Mouse (Mus musculus): Measurements from ENCODE around the gene Wfikkn2.

The Wfikkn2 gene

DNA sequence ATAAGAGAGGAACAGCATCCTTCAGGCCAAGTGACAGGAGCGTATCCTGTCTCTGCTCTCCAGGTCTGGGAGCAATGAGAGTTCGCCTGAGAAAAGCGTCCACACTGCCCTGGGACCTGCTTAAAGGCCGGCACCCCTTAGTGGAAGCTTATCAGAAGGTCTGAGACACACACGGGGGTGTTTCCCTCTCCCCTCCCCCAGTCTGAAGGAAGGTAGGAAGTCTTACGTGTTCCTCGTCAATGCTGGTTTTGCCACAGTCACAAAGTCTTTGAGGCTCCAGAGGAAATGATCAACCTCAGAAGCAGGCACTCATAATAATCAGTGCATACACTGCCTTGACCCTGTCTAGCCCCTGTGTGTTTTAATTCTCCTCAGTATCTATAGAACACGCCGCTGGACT is 22.3 kb downstream of the Wfikkn2 start:
- DNase-seq (ENCODE audit: extremely low spot score) = no peak

DNA sequence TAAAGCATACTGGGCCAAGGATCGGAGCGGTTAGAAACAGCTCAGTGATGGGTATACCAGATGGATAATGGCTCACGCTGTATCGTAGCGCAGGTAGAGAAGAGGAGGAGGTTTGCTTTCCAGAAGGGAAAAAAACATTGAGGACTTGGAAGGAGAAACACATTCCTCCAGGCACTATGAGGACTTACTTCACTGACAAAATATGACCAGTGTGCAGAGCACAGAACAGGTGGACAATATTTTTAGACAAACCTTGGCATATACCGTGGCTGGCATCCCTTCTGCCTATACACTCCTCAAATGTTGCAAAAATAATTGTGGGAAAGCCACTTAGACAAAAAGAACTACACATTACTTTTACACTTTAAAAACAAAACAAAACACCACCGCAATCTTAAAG is 24.5 kb downstream of the Wfikkn2 start:
- no peak for DNase-seq (ENCODE audit: extremely low spot score)

DNA sequence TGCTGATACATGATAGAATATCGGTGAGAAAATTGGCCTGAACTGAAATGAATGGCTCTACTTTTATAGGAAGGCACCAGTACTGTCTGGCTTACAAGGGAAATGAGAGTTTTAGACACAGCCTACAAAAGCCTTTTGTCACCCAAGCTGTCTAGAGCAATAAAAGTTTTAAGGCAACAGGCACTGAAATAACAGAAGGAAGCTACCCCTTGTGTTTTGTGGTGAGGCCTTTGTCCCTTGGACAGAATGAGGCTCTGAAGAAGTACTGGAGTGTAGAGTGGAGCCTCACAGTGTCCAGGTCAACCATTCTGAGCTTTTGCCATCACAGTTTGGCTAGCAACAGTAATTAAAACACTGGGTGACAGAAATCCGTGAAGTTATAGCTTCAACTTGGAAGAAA is 29.6 kb downstream of the Wfikkn2 start:
- no peak for DNase-seq (ENCODE audit: extremely low spot score)

DNA sequence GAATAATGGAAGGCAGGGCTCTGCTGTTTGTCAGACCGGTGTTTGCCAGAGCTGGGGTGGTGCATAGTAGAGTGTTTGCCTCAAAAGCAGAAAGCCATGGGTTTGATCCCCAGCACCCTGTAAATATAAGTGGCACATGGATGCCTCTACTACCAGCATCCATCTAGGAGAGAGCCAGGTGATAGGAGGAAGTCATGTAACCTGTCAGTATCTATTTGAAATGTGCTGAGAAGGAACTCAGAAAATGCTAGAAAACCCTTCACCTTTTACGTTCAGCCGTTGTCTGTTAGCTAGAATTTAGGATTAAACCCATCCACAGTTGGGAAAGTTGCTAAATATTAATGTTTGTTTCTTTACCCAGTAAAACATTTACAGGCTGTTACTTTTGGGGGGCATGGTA is 30.2 kb downstream of the Wfikkn2 start:
- DNase-seq (ENCODE audit: extremely low spot score) = no peak

DNA sequence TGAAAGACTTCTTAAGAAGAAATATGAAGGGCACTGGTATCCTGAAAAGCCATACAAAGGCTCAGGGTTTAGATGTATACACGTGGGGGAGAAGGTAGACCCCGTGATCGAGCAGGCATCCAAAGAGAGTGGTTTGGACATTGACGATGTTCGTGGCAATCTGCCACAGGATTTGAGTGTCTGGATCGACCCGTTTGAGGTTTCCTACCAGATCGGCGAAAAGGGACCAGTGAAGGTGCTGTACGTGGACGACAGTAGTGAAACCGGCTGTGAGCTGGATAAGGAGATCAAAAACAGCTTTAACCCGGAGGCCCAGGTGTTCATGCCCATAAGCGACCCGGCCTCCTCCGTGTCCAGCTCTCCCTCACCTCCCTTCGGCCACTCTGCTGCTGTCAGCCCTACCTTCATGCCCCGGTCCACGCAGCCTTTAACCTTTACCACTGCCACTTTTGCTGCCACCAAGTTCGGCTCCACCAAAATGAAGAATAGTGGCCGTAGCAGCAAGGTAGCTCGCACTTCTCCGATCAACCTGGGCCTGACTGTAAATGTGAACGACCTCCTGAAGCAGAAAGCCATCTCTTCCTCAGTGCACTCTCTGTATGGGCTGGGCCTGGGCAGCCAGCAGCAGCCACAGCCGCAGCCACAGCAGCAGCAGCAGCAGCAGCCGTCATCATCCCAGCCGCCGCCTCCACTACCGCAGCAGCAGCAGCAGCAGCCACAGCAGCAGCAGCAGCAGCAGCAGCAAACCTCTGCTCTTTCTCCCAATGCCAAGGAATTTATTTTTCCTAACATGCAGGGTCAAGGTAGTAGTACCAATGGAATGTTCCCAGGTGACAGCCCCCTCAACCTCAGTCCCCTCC is 31.8 kb downstream of the Wfikkn2 start:
- no peak for DNase-seq (ENCODE audit: extremely low spot score)

DNA sequence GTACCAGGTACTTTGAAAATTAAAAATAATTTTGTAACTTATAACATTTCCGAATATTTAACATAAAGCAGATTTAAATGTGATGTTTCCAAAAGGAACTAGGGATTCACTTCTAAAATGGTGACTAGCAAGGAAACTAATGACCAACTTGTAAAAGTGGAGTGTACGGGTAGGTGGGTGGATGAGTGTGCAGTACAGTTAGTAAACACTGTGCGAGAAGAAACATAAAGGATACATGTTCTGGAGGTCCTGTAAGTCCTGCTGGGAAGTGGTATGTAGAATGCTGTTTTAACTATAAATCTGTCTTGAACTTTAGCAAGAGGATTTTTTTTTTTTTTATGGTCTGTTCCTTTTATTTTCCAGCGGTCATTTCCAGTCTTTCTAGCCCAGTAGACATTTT is 32.8 kb downstream of the Wfikkn2 start:
- no peak for DNase-seq (ENCODE audit: extremely low spot score)

DNA sequence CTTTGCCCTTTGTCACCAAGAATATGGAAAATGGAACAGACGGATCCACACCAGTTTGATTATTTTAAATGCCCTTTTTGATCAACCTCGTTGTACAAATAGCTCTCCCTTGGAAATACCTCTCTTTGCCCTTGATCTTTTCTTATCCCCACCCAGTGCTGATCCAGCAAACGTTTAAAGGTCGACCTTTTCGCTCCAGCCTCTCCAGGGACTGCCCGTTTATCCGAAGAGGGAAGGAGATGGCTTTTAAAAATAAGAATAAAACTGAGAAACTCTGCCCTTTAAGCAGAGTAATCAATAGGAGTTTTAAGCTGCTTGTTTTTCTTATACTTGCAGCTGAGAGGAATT is 33.3 kb downstream of the Wfikkn2 start:
- no peak for DNase-seq (ENCODE audit: extremely low spot score)

DNA sequence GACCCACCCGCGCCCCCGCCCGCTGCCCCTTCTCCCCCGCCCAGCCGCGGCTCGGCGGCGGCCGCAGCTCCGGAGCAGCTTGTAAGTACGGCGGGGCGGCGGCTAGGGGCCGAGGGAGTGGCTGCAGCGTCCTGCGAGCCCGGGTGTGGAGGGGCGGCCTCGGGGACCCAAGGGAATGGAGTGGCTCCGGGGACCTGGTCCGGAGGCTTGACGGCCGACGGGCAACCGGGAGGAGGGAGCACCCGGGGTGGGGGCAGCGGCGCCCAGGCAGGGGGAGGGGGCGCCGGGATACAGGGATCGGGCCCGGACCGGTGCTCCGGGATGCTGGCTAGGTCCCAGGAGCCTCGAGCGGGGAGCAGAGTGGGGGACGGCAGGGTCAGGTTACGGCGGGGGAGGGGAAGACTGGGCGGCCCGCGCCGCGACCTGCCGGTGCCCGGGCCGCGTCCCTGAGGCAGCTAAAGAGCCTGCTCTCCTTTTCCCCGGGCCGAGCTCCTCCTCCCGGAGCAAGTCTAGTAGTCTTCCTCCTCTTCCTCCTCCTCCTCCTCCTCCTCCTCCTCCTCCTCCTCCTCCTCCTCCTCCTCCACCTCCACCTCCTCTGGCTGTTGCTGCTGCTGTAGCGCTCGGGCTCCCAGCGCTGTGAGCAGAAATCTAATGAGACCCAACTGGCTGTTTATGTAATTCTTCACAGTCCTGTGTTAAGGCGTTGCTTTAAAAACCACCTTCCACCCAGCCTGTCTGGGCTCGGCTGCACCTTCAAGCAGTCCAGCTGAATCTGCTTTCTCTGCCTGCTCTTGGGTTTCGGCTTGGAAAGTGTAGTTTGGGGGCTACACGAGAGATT is 33.9 kb downstream of the Wfikkn2 start:
- peak; percentile 89 for DNase-seq (ENCODE audit: extremely low spot score)

DNA sequence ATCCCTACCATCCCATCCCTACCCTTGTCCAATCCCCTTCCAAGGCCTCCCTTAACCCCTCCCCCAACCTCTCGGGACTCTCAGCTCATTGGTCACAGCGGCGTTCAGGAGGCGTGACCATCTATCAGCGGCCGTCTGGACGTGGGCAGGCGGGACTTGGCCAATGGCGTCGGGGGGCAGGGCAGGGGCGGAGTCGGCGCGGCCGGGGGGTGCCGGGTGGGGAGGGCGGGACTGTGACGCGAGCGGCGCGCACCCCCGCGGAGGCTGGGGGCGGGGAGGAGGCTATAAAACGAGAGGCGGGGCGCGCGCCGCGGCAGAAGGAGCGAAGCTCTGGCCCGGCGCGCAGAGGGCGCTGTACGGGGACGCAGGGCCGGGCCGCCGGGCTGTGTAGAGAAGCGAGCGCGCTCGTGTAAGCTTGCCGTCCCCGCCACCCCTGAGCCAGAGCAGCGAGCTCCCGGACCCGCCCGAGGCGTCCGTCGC is 34.6 kb downstream of the Wfikkn2 start, which contains the start of gene Tob1:
TSS of gene Tob1 (plus strand) at position 331 of the 480 bp plus-strand sequence.
- DNase-seq (ENCODE audit: extremely low spot score) = peak; percentile 99

DNA sequence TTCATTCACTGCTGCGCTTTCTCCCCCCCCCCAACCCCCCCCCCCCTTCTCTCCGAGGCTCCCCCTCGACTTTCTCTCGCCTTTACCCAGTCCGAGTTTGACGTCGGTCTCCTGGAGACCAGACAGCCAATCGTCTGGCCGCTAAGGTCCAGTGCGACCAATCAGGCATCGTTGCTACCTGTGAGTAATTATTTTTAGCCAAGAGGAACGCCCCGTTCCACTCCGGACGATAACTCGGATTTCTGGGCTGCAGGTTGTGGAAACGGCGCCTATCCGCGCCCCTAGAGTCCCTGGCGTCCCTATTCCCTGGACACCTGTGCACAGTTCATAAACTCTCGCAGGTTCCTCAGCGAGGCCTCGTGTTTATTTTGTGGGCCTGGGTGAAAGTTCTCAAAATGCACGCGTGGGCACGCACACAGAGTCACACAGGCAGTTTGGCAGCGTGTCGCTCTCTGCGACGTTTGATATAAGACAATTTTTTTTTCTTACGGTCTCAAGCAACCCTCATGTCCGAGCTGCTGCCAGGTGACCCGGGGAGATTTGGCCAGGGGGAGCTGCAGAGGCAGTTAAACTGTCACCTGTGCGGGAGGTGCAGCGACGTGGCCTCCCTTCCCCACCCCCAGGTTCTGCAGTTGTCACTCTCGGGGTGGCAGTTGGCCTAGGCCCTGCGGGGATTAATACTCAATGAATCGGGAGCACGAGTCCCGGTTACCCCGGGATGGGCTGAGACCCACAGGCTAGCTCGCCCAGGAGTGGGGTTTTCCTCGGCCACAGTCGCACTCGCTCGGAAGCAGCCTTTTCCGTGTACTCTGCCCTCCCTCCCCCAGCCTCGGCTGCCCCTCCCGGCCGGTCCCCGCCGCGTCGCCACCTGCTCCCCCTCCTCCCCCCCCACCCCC is 35.4 kb downstream of the Wfikkn2 start:
- peak; percentile 86 for DNase-seq (ENCODE audit: extremely low spot score)

DNA sequence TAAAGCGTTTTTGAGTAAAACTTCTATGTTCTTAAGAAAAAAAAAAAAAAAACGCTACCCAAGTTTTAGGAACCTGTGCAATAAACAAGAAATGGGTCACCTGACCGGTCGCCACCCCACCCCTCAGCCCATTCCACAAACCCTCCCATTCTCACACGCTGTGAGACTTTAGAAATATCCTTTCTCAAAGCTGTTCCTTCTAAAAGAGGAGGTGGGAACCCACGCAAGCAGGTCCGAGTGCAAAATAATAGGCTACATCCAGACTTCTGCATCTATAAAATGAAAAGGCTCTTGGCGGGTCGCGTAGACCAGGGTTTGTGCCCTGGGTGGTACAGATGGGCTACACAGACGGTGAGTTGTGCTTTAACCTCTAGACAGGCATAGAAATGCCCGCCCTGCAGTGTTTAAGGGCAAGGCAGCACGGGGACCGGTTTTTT is 36.1 kb downstream of the Wfikkn2 start:
- DNase-seq (ENCODE audit: extremely low spot score) = no peak

DNA sequence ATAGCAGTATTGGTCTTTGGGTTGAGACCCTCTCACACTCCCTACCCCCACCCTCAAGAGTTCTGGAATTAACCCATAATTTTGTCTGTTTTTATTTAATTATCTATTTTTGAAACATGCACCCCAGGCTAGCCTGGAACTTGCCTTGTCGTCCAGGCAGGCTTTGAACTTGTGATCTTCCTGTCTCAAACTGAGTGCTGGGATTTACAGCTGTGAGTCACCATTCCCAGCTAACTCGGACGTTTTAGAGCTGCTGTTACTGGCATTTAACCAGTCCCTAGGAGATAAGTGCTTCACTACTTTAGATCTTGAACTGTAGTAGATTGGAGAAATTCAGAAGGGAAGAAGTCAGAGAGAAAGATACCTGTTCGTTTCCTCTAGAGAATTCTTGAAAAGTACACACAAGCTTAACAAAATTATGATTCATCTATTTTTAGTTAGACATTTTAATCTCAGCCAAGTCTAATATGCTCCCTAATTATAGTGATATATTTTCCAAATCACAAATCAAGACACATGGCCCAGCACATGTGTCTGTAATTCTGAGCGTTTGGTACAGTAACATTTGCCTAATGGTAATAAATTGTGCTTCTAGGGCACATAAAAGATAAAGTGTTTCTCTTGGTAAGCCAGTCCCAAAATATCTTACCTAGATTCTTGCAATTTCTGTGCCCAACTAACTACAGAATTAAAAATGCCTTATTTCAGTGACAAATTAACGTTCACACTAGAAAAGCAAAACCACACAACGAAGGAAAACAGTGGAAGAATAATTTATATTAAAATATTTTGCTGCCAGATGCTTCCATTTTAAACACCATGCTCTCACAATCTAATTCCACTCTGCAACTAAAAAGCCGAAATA is 36.8 kb downstream of the Wfikkn2 start:
- DNase-seq (ENCODE audit: extremely low spot score) = no peak

DNA sequence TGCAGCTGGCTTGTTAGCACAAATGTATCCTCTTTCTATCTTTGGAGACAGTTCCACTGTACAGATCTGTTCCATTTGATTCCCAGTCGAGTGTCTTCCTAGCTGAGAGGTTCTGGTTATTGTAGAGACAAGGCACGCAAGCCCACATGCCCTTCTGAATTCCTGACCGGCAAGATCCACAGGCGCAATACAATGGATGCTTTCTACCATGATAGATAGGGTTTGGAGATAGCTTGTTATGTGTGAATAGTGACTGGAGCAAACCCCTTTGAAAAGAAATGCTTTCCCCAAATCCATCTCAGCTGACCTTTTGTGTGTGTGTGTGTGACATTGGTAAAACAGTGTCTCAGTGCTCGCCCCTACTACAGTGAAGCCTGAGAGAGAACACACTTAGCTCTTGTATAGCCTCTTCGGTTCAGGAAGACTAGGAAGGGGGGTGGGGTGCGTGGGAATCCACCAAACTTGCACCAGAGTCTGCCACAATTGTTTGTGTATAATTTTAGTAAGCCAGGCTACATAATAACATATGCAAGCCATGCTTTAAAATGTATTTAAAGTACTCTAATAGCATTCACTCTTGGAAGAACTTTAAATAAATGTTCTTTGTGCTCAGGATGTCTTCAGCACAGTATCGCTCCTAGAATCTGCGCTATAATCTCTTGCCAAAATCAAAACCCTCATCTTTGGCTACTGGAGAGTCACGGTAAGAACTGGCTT is 39.2 kb downstream of the Wfikkn2 start:
- no peak for DNase-seq (ENCODE audit: extremely low spot score)

DNA sequence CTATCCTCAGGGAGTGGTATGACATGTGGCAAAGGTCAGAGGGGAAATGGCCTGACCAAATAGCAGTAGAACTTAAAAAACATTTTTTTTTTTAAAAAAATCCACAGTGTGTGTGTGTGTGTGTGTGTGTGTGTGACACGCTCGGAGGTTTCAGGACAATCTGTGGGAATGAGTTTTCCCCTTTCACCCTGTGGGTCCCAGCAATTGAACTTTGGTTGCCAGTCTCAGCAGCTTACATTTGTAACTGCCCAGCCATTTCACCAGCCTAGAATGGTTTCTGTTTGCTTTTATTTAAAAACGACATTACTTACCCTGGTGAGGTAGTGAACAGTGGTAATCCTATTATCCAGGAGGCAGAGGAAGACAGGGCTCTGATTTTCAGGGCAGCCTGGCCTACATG is 42.7 kb downstream of the Wfikkn2 start:
- no peak for DNase-seq (ENCODE audit: extremely low spot score)

DNA sequence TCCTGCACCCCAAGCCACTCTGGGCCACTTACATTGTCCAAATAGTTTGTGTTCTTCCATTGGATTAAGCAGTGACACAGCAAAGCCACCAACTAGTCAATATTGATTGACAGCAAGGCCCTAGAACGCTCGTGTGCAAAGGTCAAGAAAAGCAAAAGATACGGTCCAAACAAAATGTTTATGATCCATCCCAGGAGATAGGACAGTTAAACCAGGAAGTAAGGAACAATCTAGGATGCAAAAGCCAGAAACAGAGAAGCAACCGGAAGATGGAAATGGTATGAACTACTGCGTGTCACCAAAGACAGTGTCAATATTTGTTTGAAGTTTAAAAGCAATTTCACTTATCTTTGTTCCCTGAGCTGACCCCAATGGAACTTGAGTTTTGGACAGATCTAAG is 43.7 kb downstream of the Wfikkn2 start:
- no peak for DNase-seq (ENCODE audit: extremely low spot score)

DNA sequence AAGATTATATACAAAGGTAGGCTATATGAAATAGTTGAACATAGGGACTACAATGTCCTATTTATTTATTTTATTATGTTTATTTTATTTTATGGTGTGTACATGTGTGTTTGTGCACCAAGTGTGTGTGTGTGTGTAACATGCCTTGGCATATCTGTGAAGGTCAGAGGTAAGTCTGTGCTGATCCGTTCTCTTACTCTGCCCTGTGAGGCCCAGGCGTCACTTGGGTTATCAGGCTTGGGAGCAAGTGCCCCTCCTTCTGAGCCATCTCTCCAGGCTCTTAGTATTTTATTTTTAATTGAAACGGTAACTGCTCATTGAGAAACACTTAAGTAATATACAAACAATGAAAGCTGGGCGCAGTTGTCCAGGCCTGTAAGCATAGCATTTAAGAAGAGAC is 45.4 kb downstream of the Wfikkn2 start:
- DNase-seq (ENCODE audit: extremely low spot score) = no peak

DNA sequence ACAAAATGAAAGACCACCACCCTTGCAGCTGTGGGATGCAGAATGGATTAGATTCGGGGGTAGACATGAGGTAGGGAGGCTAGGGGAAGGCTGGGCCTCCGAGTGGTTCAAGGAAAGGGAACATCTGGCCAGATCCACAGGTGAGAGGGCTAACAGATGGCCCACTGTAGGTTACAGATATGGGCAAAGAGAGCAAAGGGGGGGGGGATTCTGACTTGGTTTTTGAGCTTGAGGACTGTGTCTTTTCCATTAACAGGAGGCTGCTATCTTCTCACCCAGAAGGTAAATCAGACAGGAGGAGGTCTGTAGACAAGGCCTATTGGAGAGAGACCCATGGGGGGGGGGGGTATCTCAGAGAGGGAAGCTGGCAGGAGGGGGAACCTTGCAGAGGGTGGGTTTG is 46.0 kb downstream of the Wfikkn2 start:
- DNase-seq (ENCODE audit: extremely low spot score) = no peak

DNA sequence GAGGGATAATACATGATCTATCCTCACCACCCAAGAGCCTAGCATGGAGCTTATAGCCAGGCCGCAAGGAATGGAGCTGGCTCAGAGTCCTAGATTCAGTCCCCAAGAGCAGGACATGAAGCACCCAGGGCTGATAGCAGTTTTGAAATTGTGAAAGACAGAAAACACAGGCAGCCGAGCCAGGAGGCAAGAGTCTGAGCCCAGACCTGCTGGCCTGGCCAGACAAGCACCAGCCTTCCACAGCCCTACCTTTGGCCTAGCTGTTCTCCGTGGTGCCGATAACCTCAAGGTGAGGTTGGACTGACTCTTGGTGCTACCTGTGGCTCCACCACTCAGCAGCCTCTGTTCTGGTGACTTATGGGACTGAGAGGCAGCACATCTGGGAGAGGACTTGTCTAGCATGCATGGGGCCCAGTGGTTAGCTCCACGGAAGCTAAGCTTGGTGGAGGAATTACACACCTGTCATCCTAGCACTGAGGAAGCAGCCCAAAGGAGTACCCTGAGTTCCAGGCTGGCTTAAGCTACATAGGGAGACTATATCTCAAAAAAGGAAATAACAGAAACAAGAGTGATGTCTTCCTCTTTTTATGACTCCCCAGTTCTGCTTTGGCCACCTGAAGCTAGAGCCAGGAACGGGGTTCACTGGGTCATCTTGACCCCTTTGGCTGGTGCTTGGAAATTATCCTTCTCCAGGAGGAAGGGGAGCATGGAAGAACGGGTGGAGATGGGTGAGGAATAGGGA is 47.2 kb downstream of the Wfikkn2 start:
- no peak for DNase-seq (ENCODE audit: extremely low spot score)

DNA sequence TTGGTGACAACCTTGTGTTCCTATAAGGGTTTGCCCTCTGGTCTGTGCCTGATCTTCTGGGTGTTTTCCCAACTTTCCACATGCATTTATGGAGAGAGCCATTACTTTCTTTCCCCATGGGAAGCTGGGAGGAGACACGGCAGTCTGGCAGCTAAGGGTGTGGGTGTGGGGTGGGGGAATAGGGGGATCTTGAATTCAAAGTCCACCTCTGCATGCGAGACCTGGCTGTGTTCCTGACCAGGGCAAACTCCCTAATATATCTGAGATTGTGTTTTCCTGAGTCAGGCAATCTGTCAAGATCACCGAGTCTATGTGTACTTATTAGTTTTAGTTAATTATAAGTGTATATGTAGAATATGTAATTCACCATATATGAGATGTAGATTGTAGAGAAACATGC is 49.5 kb downstream of the Wfikkn2 start:
- no peak for DNase-seq (ENCODE audit: extremely low spot score)
